Mouse (Mus musculus): Measurements from ENCODE around the gene Col16a1.

The Col16a1 gene

GRCm38 (mm10) chr4:130047331-130048202, at the start of gene Col16a1:
Col16a1 (plus strand) TSS chr4:130047840.
- peak; percentile 92 to 96 for DNase-seq (ENCODE audit: low spot score in 2 of 2)

GRCm38 (mm10) chr4:129998124-129998523, 49.5 kb upstream of the Col16a1 start:
- no peak for DNase-seq (ENCODE audit: low spot score in 2 of 2)

GRCm38 (mm10) chr4:130001710-130002109, 45.9 kb upstream of the Col16a1 start:
- DNase-seq (ENCODE audit: low spot score in 2 of 2), result no peak

GRCm38 (mm10) chr4:130002157-130002556, 45.5 kb upstream of the Col16a1 start:
- no peak for DNase-seq (ENCODE audit: low spot score in 2 of 2)

- DNase-seq (ENCODE audit: low spot score in 2 of 2), result no peak
Observed at GRCm38 (mm10) chr4:130005593-130005992, 42.0 kb upstream of the Col16a1 start.

- no peak for DNase-seq (ENCODE audit: low spot score in 2 of 2)
Observed at GRCm38 (mm10) chr4:130006533-130006932, 41.1 kb upstream of the Col16a1 start.

- DNase-seq (ENCODE audit: low spot score in 2 of 2), result no peak
Observed at GRCm38 (mm10) chr4:130009043-130009442, 38.6 kb upstream of the Col16a1 start.

- DNase-seq (ENCODE audit: low spot score in 2 of 2), result no peak
Observed at GRCm38 (mm10) chr4:130010723-130011122, 36.9 kb upstream of the Col16a1 start.

- no peak for DNase-seq (ENCODE audit: low spot score in 2 of 2)
Observed at GRCm38 (mm10) chr4:130012234-130012633, 35.4 kb upstream of the Col16a1 start.

GRCm38 (mm10) chr4:130013111-130013510, 34.5 kb upstream of the Col16a1 start:
- no peak for DNase-seq (ENCODE audit: low spot score in 2 of 2)

GRCm38 (mm10) chr4:130016010-130016409, 31.6 kb upstream of the Col16a1 start:
- no peak for DNase-seq (ENCODE audit: low spot score in 2 of 2)

GRCm38 (mm10) chr4:130017036-130017674, 30.5 kb upstream of the Col16a1 start:
- no peak for DNase-seq (ENCODE audit: low spot score in 2 of 2)

- DNase-seq (ENCODE audit: low spot score in 2 of 2), result no peak
Observed at GRCm38 (mm10) chr4:130022952-130023351, 24.7 kb upstream of the Col16a1 start.

- no peak for DNase-seq (ENCODE audit: low spot score in 2 of 2)
Observed at GRCm38 (mm10) chr4:130023511-130024231, 24.0 kb upstream of the Col16a1 start.

- DNase-seq (ENCODE audit: low spot score in 2 of 2), result no peak
Observed at GRCm38 (mm10) chr4:130025544-130025943, 22.1 kb upstream of the Col16a1 start.

GRCm38 (mm10) chr4:130031146-130031545, 16.5 kb upstream of the Col16a1 start:
- no peak for DNase-seq (ENCODE audit: low spot score in 2 of 2)

GRCm38 (mm10) chr4:130033496-130033895, 14.1 kb upstream of the Col16a1 start:
- DNase-seq (ENCODE audit: low spot score in 2 of 2), result no peak

- DNase-seq (ENCODE audit: low spot score in 2 of 2), result peak in 1 of 2 experiments; percentile 48
Observed at GRCm38 (mm10) chr4:130036112-130036511, 11.5 kb upstream of the Col16a1 start.

- DNase-seq (ENCODE audit: low spot score in 2 of 2), result peak; percentile 74 to 79
Observed at GRCm38 (mm10) chr4:130036573-130037401, 10.9 kb upstream of the Col16a1 start.

GRCm38 (mm10) chr4:130039351-130039750, 8.3 kb upstream of the Col16a1 start:
- no peak for DNase-seq (ENCODE audit: low spot score in 2 of 2)

- DNase-seq (ENCODE audit: low spot score in 2 of 2), result no peak
Observed at GRCm38 (mm10) chr4:130041076-130041475, 6.6 kb upstream of the Col16a1 start.
